Mouse (Mus musculus) cerebellum, postnatal 36 days (tissue): Measurements from ENCODE around the gene Unc13a.

Experiments
- DNase-seq, 2 experiments: peaks; one replicate each; pipeline ENCODE4 v3.0.0; 2021 to 2022; ENCODE audit warnings: mixed read lengths in 2 of 2

Unc13a gene

GRCm38 (mm10) chr8:71619786-71620185 is 51.8 kb downstream of the Unc13a start:
- no peak for DNase-seq

- no peak for DNase-seq
These were observed 58.1 kb downstream of the Unc13a start for GRCm38 (mm10) chr8:71613418-71613817.

- DNase-seq = no peak
These were observed 59.4 kb downstream of the Unc13a start for GRCm38 (mm10) chr8:71612141-71612540.

- DNase-seq = peak; percentile 97
These were observed 60.5 kb downstream of the Unc13a start, which contains the start of gene Colgalt1 for GRCm38 (mm10) chr8:71610822-71611651. TSS of gene Colgalt1 (plus strand) at chr8:71610998.

GRCm38 (mm10) chr8:71604021-71604420 is 67.5 kb downstream of the Unc13a start:
- DNase-seq = no peak

GRCm38 (mm10) chr8:71602666-71603334 is 68.8 kb downstream of the Unc13a start:
- no peak for DNase-seq

- no peak for DNase-seq
These were observed 69.5 kb downstream of the Unc13a start for GRCm38 (mm10) chr8:71601939-71602665.

- no peak for DNase-seq
These were observed 72.7 kb downstream of the Unc13a start for GRCm38 (mm10) chr8:71598841-71599240.

- no peak for DNase-seq
These were observed 73.2 kb downstream of the Unc13a start for GRCm38 (mm10) chr8:71598375-71598774.

- DNase-seq = no peak
These were observed 74.1 kb downstream of the Unc13a start, which contains the start of gene Fam129c for GRCm38 (mm10) chr8:71597451-71597850. TSS of gene Fam129c (plus strand) at chr8:71597648.

GRCm38 (mm10) chr8:71596798-71597197 is 74.8 kb downstream of the Unc13a start:
- no peak for DNase-seq

GRCm38 (mm10) chr8:71596384-71596783 is 75.2 kb downstream of the Unc13a start:
- no peak for DNase-seq

GRCm38 (mm10) chr8:71595862-71596261 is 75.7 kb downstream of the Unc13a start:
- peak; percentile 94 to 97 for DNase-seq

- no peak for DNase-seq
These were observed 77.2 kb downstream of the Unc13a start for GRCm38 (mm10) chr8:71594324-71594722.

GRCm38 (mm10) chr8:71593556-71594323 is 77.8 kb downstream of the Unc13a start:
- DNase-seq = no peak

GRCm38 (mm10) chr8:71592374-71593170 is 79.0 kb downstream of the Unc13a start:
- DNase-seq = peak; percentile 91 to 93

GRCm38 (mm10) chr8:71591471-71592373 is 79.8 kb downstream of the Unc13a start, which contains the start of gene Pgls:
TSS of gene Pgls (plus strand) at chr8:71592176.
- DNase-seq = peak; percentile 98

- no peak for DNase-seq
These were observed 80.5 kb downstream of the Unc13a start for GRCm38 (mm10) chr8:71591017-71591416.

GRCm38 (mm10) chr8:71588762-71589161 is 82.8 kb downstream of the Unc13a start:
- no peak for DNase-seq

- peak; percentile 43 to 53 for DNase-seq
These were observed 84.7 kb downstream of the Unc13a start for GRCm38 (mm10) chr8:71586891-71587290.
